Mouse (Mus musculus) olfactory bulb, adult 2 months (tissue): ENCODE measurements around the gene Ggct.

Source experiments
- CTCF ChIP-seq: fragments of 200-500 bp; IDR thresholded peaks from 2 replicates; pipeline ENCODE4 v1.5.1; 2012; ENCODE audit warnings: low read depth, mild to moderate bottlenecking, low read length, moderate library complexity; ENCODE audit not compliant: insufficient read depth
- POLR2A ChIP-seq: fragments of 200-500 bp; IDR thresholded peaks from 2 replicates; pipeline ENCODE4 v1.6.1; 2012; ENCODE audit warnings: mild to moderate bottlenecking, low read depth, low read length, moderate library complexity; ENCODE audit not compliant: insufficient read depth

DNA sequence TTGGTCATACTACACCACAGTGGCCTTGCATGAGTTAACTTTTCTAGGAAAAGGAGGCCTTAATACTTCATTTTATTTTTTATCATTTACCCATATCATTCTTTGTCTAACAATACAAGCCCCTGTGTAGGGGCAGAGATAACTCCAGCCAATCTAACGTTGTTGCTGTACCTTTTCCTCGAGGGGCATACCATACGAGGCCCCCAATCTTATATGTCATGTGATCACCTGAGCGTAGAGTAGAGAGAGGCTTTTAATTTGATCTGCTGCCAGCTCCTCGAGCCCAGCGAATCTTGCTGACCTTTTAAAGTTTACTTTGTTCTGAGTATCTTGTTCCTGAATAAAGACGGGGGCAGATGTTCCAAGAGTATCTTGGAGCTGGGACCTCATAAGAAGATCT, 19.8 kb upstream of the Ggct start:
- TF ChIP-seq POLR2A, result no peak
- TF ChIP-seq CTCF, result no peak
